Mouse (Mus musculus) mouse embryonic stem cell (cell line): ENCODE results near the gene Lmod3.

Experiments used
- in situ Hi-C, 2 experiments: fragments of 300-500 bp; cut with MboI; formaldehyde crosslinking; loops; 1 replicate in 1 of 2; 3 replicates in 1 of 2; pipeline ENCODE4 v1.14.3; 2019 to 2020; ENCODE audit warnings: low sequenced_read_pairs in 2 of 2, low pct_unique_long_range_greater_than_20kb in 1 of 2, mixed read lengths in 1 of 2; ENCODE audit not compliant: unreplicated experiment in 1 of 2

Lmod3 gene

DNA sequence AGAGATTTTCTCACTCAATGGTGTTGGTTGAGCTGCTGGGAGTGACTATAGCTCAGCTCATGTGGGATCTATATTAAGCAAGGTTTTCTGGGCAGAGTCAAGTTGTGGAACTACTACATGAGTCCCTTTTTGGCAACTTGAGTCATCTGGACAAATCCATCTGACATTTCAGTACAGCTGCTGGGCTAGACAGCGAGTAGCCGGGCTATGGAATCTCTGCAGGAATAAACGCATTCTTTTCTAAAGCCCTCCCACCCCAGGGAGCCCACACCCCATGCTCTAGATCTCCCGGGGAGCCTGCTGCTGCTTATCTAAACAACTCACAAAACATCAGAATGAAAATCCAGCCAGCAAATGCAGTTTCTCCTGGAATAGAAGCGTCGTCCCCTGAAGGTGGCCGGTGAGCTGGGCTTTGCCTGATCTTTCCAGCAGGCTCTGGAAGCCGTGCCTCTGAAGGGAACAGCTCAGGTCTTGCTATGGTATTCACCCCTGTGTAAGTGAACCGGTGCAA, at the start of gene Lmod3:
Gene Lmod3, minus strand, starts transcription at position 49 of the 511 bp plus-strand sequence.
- in situ Hi-C loops = loop anchor here (5.0 to 25.0 kb wide), 4 partner anchors 165 to 485 kb away; no protein-coding TSS in a partner anchor

DNA sequence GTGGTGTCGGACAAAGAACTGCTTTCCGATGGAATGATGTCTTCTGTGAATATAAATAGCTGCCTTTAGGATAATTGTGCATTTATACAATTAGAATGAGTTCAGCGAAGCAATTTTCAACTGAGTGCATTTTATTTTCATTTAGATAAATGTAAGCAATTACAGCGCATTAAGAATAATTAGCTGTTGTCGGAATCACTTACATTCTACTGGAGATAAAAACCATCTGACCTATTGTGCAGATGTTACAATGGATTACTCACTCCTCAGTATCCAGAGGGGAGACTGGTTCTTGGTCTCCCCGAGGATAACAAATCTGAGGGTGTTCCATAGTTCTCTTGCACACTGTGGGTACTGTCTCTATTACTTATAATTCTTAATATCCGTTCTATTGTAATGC, 49.7 kb upstream of the Lmod3 start:
- in situ Hi-C loops = no loop called here

DNA sequence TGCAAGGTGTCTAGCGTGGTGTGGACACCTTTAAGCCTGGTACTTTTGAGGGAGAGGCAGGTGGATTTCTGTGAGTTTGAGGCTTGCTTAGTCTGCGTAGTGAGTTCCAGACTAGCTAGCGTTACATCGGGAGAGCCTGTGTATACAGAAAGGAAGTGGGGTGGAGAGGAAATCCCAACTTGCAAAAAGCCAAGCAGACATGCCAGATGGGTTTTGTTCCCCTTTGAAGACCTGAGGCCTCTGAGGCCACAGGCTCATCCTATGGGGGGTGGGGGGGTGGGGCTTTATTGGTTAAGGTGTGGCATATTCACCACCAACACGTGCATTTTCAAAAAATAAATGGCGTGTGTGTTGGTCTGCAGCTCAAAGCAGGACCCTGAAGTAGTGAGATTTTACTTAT, 48.1 kb upstream of the Lmod3 start:
- in situ Hi-C loops = no loop called here

DNA sequence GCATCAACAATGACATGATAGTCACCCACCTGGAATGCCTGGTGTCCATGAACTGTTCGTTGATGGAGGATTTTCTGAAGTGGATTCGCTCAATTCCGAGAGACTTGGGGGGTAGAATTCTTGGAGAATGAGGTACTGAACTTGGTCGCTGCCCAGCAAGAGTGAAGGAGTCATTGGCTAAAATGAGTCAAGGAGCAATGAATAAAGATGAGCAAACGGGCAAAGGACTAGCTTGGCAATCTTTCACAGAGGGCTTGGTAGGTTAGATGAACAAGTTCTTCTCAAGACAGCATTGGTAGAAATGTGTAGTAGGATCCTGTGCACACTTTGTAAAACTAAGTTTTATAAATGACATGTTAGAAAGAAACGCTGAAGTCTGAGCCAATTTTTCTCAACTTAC, 47.6 kb upstream of the Lmod3 start:
- in situ Hi-C loops = no loop called here

DNA sequence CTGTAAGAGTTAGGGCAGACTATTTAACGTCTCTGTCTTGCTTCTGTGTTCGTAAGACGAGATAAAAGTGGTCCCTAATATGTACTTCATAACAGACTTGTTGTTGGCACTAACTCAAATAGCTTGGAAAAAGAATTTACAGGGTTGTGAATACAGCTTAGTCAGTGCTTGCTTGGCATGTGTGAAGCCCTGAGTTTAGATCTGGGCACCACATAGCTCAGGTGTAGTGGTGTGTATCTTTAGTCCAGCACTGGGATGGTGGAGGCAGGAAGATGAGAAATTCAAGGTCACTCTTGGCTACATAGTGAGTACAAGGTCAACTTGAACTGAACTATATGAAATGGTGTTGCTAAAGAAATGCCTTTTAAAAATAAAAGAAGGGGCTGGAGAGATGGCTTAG, 44.6 kb upstream of the Lmod3 start:
- in situ Hi-C loops = no loop called here

DNA sequence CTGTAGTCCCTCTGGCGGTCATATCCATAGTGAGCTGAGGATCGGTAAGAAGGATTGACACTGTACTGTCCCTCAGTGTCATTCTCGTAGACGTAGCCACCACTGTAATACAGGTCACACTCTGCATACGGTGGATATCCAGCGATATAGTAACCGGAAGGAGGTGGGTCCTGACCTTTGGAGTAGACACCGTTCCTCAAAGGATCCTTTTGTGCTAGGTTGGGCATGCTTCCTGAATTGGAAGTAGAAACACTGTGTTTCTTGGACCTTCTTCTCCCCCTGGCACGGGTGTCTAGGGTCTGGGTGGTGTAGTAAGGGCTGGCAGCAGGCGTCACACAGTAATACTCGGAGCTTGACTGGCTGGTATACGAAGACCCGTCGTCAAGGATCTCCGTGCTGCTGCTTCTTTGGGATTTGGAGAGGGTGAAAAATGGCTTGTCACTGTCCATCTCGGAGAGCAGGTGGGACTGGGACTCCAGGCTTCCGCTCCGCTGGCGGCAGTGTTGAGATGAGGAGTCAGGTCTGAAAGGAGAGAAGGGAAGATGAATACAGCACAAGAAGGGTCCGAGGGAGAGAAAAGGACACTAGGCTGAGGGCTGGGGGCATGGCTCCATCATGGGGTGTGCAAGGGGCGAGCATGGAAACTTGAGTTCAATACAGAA, 43.4 kb upstream of the Lmod3 start:
- in situ Hi-C loops = no loop called here

DNA sequence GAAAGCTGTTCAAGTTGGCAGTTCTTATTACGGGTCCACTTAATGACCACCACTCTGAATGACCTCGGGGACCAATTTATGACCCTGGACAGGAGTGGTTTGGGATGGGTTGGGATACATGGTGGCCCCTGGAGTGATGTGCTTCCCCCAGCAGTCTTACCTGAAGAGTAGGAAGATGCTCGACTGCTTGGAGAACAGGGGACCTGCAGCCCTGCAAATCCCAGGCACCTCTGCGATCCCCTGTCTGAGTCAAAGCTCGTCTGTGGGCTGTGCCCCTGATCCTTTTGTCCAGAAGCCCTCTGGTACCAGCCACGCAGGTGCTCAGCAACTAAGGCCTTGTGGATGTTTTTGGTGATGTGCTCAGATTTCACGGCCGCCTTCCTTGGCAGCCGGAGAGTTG, 42.9 kb upstream of the Lmod3 start:
- in situ Hi-C loops = no loop called here

DNA sequence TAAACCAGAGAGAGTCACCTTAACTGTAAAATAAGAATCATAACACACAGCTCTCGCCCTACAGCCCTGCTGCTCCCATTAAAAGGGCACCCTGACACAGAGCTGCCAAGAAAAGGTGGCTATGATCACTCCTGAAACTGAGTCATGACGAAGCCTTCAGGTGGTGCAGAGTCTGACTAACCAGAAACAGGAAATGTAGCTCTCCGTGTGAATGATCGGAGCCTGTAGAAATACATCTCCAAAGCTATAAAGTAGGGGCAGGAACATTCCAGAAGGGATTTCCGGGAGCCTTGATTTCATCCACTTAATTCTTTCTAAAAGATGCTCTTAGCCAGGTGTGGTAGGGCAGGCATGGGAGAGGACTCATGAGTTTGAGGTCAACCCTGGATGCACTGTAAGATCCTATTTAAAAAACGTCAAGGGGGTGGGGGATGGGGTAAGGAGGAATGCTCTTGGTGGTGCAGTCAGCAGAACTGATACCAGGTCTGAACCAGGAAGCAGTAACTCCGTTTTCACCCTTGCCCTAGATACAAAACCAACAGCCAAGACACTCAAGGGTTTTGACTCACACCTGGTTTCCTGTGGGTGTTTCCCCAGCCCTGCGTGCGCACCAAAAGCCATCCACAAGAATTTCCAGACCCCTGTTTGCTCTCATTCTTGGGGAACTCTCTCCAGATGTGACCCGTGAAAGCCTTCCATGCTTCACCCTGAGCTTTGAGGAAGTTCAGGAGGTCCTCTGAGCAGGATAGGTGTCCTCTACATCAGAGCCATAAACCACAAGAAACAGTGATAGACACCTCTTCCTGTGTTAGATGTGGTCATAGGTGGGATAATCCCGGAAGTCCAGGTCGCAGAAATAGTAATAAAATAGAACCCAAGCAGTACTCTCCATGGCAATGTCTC, 41.4 kb upstream of the Lmod3 start:
- in situ Hi-C loops = no loop called here

DNA sequence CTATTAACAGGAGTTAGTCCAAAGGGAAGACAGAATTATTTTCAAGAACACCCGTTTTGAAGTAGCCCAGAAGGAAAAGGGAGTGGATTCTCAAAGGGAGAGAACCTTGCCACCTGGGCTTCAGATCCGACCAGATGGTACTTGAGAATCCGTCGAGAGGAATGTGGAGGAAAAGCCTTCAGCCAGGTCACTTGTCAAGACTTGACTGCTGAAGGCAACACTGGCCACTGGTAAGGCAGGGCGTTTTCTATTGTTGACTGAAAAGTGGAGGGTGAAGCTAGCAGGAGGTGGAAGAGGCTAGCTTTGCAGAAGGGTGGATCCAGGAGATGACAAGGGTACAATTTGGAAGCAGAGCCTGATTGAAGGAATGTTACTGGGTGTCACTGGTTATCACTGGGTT, 40.3 kb upstream of the Lmod3 start:
- in situ Hi-C loops = no loop called here

DNA sequence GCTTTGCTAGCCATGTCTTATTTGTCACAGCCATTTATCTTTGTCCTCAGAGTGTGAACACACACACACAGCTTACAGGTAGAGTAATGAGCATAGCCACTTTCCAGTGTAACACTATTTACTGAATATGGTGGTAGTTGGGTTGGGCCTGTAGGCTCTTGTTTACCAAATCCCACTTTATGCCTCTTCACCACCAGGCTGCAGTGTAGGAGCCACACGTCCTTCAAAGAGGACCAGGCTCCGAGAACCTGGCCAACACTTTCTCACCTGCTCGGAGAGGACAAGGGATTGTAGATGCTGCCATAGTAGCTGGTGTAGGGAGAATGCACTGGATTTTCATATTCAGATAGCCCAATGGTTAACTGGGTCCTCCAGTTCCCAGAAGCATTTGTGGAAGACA, 39.5 kb upstream of the Lmod3 start:
- in situ Hi-C loops = no loop called here

DNA sequence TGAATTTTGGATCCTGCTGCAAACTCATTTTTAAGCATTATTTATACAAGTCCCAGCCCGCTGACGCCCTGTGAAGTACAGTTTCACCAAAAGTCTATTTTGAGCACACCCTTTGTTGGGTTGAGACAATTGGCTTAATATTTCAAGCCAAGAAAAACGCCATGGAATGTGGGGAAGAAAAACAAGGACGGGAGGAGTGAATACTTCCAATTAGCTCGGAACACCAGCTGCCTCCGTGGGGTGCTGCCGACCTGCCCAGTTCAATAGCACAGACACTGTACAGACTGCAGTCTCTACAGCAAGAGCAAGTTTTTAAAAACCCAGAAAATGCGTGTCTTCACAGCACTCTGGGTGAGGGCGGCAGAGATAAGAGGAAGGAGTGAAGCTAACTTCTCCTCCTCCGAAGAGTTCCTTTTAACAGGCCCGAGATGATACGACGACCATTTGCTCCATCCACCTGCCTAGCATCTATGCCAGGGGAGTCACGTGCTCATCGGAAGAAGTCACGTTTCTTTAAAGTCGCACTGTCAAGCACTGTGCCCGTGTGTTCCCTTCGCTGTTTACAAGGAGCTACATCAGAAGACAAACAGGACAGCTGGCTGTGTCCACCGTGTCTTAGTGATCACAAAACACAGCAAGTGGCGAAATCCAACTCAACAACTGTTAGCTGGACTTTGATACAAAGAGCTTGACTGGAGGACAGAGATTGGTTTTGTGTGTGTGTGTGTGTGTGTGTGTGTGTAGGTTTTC, 38.8 kb upstream of the Lmod3 start:
- in situ Hi-C loops = no loop called here

DNA sequence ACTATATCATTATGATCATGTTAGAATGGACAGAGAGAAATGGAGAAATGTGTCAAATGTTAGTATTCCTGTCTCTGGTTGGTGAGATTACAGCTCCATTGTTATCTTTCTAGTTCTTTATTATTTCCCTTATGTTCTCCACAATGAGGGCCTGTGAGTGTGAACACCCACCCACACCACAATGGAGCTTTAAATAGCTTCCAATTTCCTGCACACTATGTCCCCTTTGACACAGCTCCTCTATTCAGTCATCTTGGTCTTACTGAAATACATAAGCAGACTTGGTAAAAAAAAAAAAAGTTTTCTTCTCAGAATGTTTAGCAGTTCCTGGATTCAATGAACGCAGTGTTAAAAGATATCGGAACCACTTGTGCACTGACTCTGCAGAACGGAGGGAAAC, 38.1 kb upstream of the Lmod3 start:
- in situ Hi-C loops = no loop called here

DNA sequence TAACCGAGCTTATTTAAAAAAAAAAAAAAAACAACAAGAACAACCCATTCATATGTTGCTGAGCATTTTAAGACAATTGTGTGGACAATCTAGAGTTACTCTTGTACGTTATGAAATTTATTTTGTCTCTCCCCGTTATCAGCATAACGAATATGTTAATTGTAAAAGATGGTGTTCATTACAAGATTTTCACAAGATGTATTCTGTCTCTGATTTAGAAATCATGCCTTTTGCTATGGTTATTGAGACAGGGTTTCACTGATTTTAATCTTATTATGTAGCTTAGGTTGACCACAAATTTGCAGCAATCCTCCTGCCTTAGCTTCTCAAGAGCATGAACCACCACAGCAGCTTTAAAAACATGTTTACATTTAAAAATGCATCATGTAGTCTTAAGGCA, 37.3 kb upstream of the Lmod3 start:
- in situ Hi-C loops = no loop called here

DNA sequence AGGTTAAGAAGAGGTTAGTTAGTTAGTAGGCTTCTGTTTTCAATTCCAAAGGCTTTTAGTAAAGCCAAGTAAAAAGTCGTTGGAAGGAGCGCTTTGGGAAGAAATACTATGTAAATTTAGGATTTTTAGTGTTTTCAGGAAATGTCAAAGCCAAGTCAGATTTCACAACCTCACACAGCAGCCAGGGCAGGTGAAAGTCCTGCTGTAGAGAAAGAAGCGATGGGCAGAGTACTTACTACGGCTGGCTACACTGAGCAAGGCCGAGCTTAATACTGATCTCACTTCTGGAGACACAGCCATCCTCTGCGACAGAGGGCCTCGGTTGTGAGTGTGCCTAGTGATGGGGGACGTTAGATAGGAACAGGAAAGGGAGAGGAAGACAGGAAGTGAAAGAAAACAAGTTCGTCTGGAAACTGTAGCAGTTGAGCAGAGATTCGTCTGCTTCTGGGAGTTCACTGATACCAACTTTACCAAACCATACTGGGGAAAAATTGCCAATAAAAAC, 36.8 kb upstream of the Lmod3 start:
- in situ Hi-C loops = no loop called here

DNA sequence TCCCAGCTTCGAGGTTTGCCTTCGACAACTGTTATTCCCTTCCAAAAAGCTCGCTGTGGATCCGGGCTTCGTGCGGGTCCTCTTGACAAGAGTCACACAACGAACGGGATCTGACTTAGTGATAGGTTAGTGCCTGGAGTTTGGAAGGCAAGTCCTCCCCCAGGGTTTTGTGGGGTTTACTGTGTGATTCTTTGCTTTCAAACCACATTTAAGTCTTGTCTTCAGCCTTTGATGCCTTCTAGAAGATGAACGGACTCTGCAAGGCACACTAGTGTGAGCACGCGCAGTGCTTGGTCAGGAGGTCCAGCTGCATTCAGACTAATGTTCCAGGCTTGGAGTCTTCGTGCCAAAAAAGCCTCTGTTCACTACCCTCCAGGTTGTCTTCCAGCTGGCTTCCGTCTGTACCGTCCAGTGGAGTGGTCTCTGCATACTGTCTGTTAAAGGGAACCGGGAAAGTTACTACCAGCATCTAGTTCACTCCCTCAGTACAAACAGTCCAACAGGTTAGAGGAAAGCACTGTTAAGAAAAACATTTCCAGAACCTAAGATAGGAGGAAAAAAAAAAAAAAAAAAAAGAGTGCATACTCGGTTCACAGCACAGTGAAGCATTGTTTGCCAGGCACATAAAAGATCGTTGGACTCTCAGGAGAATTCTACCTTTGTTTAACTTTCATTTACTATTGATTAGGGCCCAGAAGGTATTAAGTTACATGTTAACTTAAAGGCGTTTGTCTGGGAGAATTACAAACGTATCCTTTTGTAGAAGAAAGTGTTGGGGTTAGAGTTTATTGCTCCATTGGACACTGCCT, 35.7 kb upstream of the Lmod3 start:
- in situ Hi-C loops = no loop called here

DNA sequence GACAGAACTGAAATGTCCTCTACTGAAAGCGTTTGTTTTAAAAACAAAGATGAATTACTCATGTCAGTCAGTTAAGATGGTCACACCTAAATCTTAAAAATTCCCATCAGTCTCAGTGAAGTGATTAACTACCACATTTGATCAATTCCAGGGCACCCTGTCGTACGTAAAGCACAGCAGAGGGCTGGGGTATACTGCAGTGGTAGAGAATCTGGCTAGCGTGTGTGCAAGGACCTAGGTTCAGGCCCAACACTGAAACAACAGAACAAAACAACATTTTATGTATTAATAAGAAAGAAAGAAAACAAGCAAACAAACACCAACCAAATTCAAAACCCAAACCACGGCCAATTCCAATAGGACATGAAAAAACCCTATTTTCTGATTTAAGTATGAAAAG, 33.8 kb upstream of the Lmod3 start:
- in situ Hi-C loops = no loop called here

DNA sequence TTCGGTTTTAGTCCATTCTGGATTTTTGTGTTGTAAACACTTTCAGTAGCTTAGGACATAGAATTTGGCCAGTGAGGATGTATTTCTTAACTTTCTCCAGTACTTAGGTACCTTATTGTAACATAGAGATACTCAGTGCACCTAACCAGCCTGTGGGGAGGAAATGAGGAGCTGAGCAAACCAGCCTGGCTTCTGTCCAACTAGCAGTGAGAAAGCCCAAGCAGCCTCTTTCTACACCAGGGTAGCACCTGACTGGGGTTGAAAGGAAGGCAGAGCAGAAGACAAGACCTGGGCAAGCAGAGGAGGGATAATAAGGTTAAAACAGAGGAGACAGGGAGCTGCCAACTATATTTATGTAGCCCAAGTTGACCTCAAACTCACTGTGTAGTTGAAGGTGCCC, 31.1 kb upstream of the Lmod3 start:
- in situ Hi-C loops = no loop called here

DNA sequence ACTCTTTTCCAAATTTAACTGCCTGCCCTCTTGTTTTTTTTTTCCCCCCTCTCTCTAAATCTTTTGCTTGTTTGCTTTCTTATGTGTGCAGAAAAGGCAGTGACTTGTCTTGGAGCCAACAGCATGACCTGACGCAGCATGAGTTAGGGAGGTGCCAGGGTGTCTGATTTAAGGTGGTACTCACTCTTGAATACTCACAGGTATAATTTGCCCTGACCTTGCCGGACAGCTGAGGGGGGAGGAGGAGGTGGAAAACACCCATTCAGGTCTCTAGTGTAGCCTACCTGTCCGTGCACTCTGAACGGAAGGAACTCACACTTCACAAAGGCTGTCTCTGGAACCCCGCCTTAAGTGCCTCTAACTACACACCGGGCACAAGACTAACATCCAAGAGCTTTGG, 26.3 kb upstream of the Lmod3 start:
- in situ Hi-C loops = no loop called here
